Mouse (Mus musculus) thymus, adult 2 months (tissue): ENCODE results near the gene Phykpl.

ENCODE experiments used
- CTCF ChIP-seq: fragments of 200-500 bp; IDR thresholded peaks from 2 replicates; pipeline ENCODE4 v1.5.1; 2012; ENCODE audit warnings: mild to moderate bottlenecking, control low read depth, low read length, moderate library complexity, borderline replicate concordance; ENCODE audit not compliant: control insufficient read depth, poor library complexity, insufficient read depth; ENCODE audit errors: extremely low read depth
- POLR2A ChIP-seq: fragments of 200-500 bp; IDR thresholded peaks from 2 replicates; pipeline ENCODE4 v1.6.1; 2012; ENCODE audit warnings: mild to moderate bottlenecking, low read length, control low read depth, moderate library complexity; ENCODE audit not compliant: control insufficient read depth, poor library complexity, insufficient read depth; ENCODE audit errors: extremely low read depth

- TF ChIP-seq POLR2A (no peak), CTCF (no peak)
Observed at GRCm38 (mm10) chr11:51591915-51592314, 7.4 kb downstream of the Phykpl start.
